Mouse (Mus musculus) gastrocnemius, adult 8-10 months (tissue): ENCODE measurements at regions not wholly inside any gene's neighbourhood (a gene's known extent, or its start where the extent isn't known, plus 50 kb on each side); places are given as distances from the start of the nearest gene placed in this dataset.
A peak's percentile ranks its signal among the peaks of the same experiment; 100 is the strongest.

Experiments
- DNase-seq, 2 experiments: peaks; one replicate each; pipeline ENCODE4 v3.0.0; 2022; ENCODE audit warnings: low spot score in 2 of 2

DNA sequence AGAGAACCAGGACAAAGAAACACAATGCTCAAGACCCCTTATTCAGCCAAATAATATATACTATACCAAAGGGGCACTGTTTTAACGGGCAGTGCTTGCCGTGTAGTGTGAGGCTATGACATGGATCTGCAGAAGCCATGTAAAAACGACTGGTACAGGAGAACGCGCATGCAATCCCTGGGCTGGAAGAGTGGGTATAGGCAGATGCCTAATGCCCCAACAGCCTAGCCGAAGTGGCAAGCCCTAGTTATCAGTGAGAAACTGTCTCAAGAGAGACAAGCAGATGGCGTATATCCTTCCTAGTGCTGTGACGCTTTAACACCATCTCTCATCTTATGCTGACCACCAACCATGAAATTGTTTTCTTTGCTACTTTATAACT is 262.8 kb downstream of the Ankrd50 start:
- no peak for DNase-seq

- DNase-seq, result no peak
Observed at GRCm38 (mm10) chr3:38220934-38221833, 263.5 kb downstream of the Ankrd50 start.

DNA sequence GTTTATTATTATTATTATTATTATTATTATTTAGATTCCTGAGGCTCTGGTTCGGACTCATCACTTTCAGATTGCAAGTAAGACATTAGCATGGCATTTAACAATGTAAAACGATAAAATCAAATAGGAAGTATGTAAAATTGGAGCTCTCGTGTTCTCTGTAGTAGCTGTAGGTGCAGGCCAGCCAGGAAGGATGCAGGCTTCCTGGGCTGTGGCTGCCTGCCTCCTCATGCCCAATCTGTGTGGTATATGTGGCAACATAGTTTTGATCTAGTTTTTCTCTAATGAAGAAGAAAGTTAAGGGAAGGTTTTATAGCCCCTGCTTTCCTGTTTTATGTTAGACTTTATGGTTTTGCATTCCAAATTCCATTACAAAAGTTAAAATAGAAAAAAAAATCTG is 275.6 kb downstream of the Ankrd50 start:
- no peak for DNase-seq

- DNase-seq, result no peak
Observed at GRCm38 (mm10) chr3:38207867-38208266, 276.8 kb downstream of the Ankrd50 start.

DNA sequence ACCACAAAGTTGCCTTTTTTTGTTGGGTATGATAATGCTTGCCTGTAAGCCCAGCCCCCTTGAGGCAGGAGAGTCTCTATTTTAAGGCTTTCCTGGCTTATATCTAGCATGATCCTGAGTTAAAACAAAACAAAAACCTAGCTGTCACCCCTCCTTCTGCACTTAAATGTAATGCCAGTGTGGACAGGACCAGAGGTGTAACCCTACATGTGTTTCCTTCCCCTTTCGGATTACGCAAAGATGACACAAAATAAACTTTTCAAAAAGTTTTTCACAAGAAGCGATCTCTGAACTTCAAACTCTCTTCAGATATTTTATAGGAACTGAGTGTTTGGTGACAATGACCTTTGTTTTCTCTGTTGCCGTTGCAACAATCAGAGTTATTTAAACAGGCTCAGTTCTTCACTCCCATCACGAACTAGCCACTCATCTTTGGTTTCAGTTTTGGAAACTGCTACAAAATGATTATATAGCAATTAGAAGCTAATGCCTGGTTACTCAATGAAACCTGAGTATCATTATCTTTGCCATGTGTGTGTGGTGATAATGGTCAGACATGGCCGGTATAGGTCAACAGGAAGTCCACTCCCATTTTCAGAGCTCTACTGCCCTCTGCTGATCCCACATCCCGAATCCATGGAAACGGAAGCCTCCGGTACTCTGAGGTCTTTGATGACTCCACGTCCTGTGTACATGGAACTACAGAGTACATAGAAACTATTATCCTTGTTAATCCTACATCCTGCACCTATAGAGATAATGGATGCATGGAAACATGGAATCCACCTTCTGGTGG is 282.6 kb downstream of the Ankrd50 start:
- peak; percentile 57 to 64 for DNase-seq

- DNase-seq, result peak; percentile 41 to 43
Observed at GRCm38 (mm10) chr3:38194001-38194400, 290.6 kb downstream of the Ankrd50 start.

DNA sequence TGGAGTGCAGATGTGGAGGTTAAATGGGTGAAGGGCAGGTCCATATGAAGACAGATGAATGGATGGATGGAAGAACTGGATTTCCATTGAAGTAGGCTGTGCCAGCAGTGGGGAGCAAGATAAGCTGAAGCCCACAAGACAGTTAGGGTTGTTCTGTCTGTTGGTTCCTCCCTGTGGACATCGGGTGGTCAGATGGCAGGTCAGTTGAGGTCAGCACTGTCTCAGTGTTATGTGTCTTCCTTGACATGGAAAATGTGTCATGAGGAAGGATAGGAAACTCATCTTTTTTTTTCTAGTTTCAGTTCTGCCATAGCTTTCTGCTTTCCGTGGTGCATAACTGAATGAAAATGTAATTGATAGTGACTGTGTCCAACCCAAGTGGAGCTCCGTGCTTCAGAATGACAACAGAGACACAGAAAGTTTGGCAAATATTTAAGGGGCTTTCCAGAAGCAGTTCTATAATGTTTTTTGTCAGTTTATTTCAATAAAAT is 297.2 kb downstream of the Ankrd50 start:
- DNase-seq, result no peak

DNA sequence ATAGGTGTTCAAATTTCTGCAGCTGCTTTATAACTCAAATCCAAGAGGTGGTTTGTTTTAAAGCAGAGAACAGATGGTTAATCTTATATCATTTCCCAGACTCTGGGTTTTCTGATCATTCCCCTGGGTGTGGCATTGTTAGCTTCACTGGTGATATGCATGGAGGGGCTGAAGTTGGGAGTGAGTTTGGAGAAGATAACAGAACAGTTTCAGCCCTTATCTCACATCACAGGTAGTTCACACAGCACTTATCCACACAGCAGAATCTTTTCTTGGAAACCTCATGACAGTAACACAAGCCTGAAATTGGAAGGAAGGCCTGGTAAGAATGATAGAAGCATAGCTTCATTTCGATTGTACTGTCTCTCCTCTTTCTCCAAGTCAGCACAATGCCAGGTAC is 298.1 kb downstream of the Ankrd50 start:
- no peak for DNase-seq

- DNase-seq, result no peak
Observed at GRCm38 (mm10) chr3:38178295-38178694, 306.3 kb downstream of the Ankrd50 start.

GRCm38 (mm10) chr3:38175946-38176345 is 308.7 kb downstream of the Ankrd50 start:
- DNase-seq, result peak in 1 of 2 experiments; percentile 4

DNA sequence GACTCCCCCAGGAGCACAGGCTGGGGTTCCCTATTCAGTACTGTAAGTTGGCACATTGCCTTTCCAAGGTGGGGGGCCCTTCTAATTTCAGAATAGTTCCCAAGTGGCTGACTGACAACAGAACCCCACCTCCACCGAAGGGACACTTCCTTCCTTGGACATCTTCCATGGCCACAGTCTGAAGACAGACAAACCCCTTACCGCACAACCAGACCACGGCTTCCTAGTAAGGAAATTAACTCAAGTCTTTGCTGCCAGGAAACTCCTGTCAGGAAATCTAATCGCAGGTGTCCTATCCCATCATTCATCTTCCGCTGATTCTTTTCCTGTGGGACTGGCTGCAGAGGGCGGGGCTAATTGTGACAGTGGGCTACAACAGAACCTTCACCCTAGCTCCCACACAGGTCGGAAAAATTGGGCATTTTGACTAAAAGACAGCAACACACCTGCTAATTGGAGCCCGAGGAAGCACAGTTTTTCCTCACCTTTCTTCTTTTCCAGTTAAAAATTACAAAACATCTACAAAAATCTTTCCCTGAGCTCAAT is 309.8 kb downstream of the Ankrd50 start:
- DNase-seq, result no peak

- no peak for DNase-seq
Observed at GRCm38 (mm10) chr3:38152408-38152807, 332.2 kb downstream of the Ankrd50 start.

GRCm38 (mm10) chr3:38151821-38152220 is 332.8 kb downstream of the Ankrd50 start:
- no peak for DNase-seq

DNA sequence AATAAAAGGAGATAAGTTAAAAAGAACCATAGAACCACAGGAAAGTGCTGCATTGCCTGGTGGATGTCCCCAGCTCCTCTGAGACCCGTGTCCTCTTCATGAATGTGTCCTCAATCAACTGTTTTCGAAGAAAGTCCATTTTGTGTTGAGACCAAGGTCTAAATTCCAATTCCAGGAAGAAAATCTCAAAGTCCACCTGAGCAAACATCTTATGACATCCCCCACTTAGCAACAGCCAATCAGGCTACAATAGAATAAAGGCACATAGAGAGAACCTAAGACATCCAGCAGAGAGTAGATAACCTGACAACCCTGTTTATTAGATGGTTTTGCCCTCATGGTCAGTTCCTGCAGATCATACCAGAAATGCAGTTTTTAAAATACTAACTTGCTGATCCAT is 338.0 kb downstream of the Ankrd50 start:
- DNase-seq, result no peak

DNA sequence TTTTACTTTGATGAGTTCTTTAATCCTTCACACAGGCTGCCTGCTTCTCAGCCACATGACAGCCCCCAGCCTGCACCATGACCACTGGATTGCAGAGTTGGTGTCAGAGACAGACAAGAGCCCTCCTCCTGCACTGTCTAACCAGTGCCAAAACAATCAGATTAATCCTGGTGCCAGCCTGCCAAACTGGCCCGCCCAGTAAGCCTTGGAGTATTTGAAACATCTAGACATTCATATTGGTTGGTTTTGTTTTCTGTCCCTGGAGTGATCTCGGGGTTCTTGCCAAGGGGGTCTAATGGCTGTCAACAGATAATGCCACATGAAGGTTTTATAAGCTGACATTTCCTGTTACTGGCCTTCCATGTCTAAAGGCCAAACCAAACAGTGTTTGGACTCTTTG is 339.2 kb downstream of the Ankrd50 start:
- no peak for DNase-seq

GRCm38 (mm10) chr3:38144650-38145049 is 340.0 kb downstream of the Ankrd50 start:
- DNase-seq, result peak in 1 of 2 experiments; percentile 11

GRCm38 (mm10) chr3:38143147-38143883 is 341.3 kb downstream of the Ankrd50 start:
- DNase-seq, result peak; percentile 8 to 14

DNA sequence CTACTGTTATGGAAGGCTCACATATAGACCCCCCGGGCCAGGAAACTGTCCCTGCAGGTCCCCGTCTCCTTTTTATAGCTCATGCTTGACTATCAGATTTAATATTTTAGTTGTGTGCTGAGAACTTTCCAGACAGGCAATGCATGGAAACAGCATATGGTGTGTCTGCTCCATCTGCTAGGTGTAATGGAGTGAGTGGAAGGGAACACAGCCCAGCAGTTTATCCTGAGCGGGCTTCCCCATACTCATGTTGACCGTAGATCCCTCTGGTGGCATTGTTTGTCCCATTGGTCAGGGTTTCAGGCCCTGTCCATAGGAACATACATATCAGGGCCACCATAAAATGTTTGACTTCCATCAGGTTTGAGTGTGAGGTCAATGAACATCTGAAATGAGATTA is 345.3 kb downstream of the Ankrd50 start:
- DNase-seq, result no peak

DNA sequence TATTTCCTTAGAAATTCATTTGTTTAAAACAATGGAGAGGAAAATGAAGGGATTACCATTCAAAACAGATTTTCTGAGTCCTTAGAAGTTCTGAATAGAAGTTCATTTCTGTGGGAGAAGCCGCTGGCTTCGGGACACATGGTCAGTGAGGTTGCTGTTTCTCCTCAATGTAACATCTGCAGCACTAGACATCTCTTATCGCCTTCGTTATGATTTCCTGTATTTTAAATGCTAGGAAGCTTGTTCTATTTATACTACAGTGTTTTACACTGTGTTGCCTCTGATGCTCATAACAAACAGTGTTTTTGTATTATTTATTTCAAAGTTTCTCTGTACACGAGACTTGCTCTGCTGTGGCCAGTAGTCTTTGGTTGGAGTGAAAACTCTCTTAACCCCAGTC is 346.6 kb downstream of the Ankrd50 start:
- no peak for DNase-seq

GRCm38 (mm10) chr3:38135808-38136214 is 348.8 kb downstream of the Ankrd50 start:
- DNase-seq, result no peak

GRCm38 (mm10) chr3:38134425-38134824 is 350.2 kb downstream of the Ankrd50 start:
- no peak for DNase-seq
